10 mouse cellular contexts compared by ENCODE assay signal in the genomic region with DNA sequence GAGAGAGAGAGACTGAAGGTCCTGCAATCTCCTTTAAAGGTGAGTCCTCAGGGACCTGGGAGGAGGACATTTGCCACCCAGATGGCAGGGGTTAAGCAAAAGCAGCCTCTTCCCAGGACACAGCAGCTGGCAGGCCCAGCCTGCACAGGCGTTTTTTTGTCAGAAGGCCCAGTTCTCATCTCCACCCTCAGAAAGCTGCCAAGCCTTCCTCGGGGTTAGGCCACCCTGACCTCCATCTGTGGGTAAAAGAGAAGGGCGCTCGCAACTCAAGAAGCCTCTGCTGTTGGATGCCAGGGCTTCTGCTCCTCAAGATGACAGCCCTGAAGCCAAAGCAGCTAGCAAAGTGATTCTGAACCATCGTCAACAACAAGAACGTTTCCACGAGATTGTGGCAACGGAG.
DNase-seq lines count a peak whose midpoint lies in the region; ATAC-seq and TF ChIP-seq lines count a peak whose summit lies in the region.
"Had no signal": no experiment of that assay in that cellular context is flagged by ENCODE, and none has a peak within 500 bp of the region (broad histone marks: within the 10 kb centered on the region; RNA-seq: fewer than 3 reads in every experiment).

No protein-coding gene starts in this region.

- no peak for ATAC-seq in neural tube, embryonic 13.5 days (ENCODE audit: low read depth)
- ATAC-seq in neural tube, embryonic 15.5 days (ENCODE audit: low FRiP score): no peak
- ATAC-seq in stomach, postnatal 0 days (ENCODE audit: low FRiP score, low TSS enrichment): peak; percentile 27; the same call in 1 of the 2 replicates
- ATAC-seq: Patski had no signal

- 76% methylated on average over 8 of the region's 8 CpGs for WGBS in neural tube, embryonic 13.5 days
- 60% methylated on average over 8 of the region's 8 CpGs for WGBS in neural tube, embryonic 15.5 days
- WGBS in stomach, postnatal 0 days: 46% methylated on average over 8 of the region's 8 CpGs

- peak; percentile 63 to 83 for DNase-seq in gastrocnemius, adult 8-10 months (ENCODE audit: low spot score in 2 of 2)
- peak; percentile 50 to 76 for DNase-seq in heart, postnatal 36 days
- no peak for DNase-seq in stomach, postnatal 0 days (ENCODE audit: low spot score)
- no peak for DNase-seq in B cell, adult 2 months
- no peak for DNase-seq in frontal cortex, postnatal 10 days (ENCODE audit: low spot score in 2 of 2)
- no peak for DNase-seq in thymus, postnatal 10 days (ENCODE audit: low spot score in 2 of 2)

- H3K27me3 ChIP-seq in neural tube, embryonic 13.5 days: no peaks in the 10 kb centered on the region
- no peaks in the 10 kb centered on the region for H3K27me3 ChIP-seq in neural tube, embryonic 15.5 days (replicated peaks)
- H3K27me3 ChIP-seq in stomach, postnatal 0 days (ENCODE audit: control insufficient read depth, insufficient read depth, low read length): no peaks in the 10 kb centered on the region
- H3K27me3 ChIP-seq: Patski had no signal

- TF ChIP-seq CTCF in stomach, postnatal 0 days (IDR thresholded peaks at IDR 0.05; ENCODE audit: low read depth): no peak

- H3K9me3 ChIP-seq in neural tube, embryonic 13.5 days: no peaks in the 10 kb centered on the region
- H3K9me3 ChIP-seq in neural tube, embryonic 15.5 days (replicated peaks): no peaks in the 10 kb centered on the region
- no peaks in the 10 kb centered on the region for H3K9me3 ChIP-seq in stomach, postnatal 0 days (ENCODE audit: control insufficient read depth, low read length)

- H3K4me2 ChIP-seq in neural tube, embryonic 13.5 days: no peak overlapping the region
- H3K4me2 ChIP-seq in neural tube, embryonic 15.5 days: no peak overlapping the region
- no peak overlapping the region for H3K4me2 ChIP-seq in stomach, postnatal 0 days (replicated peaks; ENCODE audit: low read depth)

- H3K4me3 ChIP-seq in neural tube, embryonic 13.5 days: no peak overlapping the region
- H3K4me3 ChIP-seq in neural tube, embryonic 15.5 days (replicated peaks): no peak overlapping the region
- H3K4me3 ChIP-seq in stomach, postnatal 0 days (ENCODE audit: low read depth, low read length): no peak overlapping the region
- H3K4me3 ChIP-seq: left cerebral cortex, adult 2 months had no signal

- 0 out of 2 replicates have a peak overlapping the region, but pooled peaks have one; percentile 17 for H3K9ac ChIP-seq in neural tube, embryonic 13.5 days
- H3K9ac ChIP-seq in neural tube, embryonic 15.5 days (replicated peaks): no peak overlapping the region
- H3K9ac ChIP-seq in stomach, postnatal 0 days (ENCODE audit: low read length): no peak overlapping the region

- no peak overlapping the region for H3K27ac ChIP-seq in neural tube, embryonic 13.5 days (replicated peaks)
- H3K27ac ChIP-seq in neural tube, embryonic 15.5 days (replicated peaks): no peak overlapping the region
- peak overlapping the region; percentile 67 for H3K27ac ChIP-seq in stomach, postnatal 0 days (replicated peaks)
- H3K27ac ChIP-seq: left cerebral cortex, adult 2 months had no signal

- H3K4me1 ChIP-seq in neural tube, embryonic 13.5 days (replicated peaks): peaks cover 30% of the 10 kb centered on the region
- H3K4me1 ChIP-seq in neural tube, embryonic 15.5 days: peaks cover 27% of the 10 kb centered on the region
- H3K4me1 ChIP-seq in stomach, postnatal 0 days (replicated peaks; ENCODE audit: control insufficient read depth, insufficient read depth): peaks cover 21% of the 10 kb centered on the region

- intact Hi-C loops in heart, postnatal 36 days (cut with DNase I): loop anchor here (2.0 to 5.0 kb wide), 2 partner anchors 21 to 37 kb away; no protein-coding TSS in a partner anchor

- no peaks in the 10 kb centered on the region for H3K36me3 ChIP-seq in neural tube, embryonic 13.5 days
- H3K36me3 ChIP-seq in neural tube, embryonic 15.5 days: no peaks in the 10 kb centered on the region
- no peaks in the 10 kb centered on the region for H3K36me3 ChIP-seq in stomach, postnatal 0 days (ENCODE audit: control insufficient read depth, insufficient read depth, low read length)

- no peak for TF ChIP-seq EP300 in stomach, postnatal 0 days (optimal IDR thresholded peaks at IDR 0.05)

Comparison
In these comparisons a context has a peak if more than half of its experiments do, and no peak if none do; other contexts are left out.
1. DNase-seq: peak in gastrocnemius, adult 8-10 months (2 of 2) and heart, postnatal 36 days (2 of 2); none in stomach, postnatal 0 days (single experiment), B cell, adult 2 months (0 of 2), frontal cortex, postnatal 10 days (0 of 2) and thymus, postnatal 10 days (0 of 2).